Mouse (Mus musculus) limb, embryonic 13.5 days (tissue): ENCODE measurements at regions not wholly inside any gene's neighbourhood (a gene's known extent, or its start where the extent isn't known, plus 50 kb on each side); places are given as distances from the start of the nearest gene placed in this dataset.

Experiments used
- ATAC-seq: fragments of 200-750 bp; cut with Nextera tagmentation; 2 replicates; pipeline ENCODE4 v1.8.0; 2017; ENCODE audit warnings: low read depth, moderate number of reproducible peaks, moderate TSS enrichment; ENCODE audit not compliant: low FRiP score
- H3K27ac ChIP-seq: fragments of 300-500 bp; sonication (generic); 2 replicates; pipeline ENCODE4 v1.5.1; 2015; ENCODE audit warnings: inconsistent platforms, mild to moderate bottlenecking, moderate library complexity
- H3K27me3 ChIP-seq: fragments of 300-500 bp; sonication (generic); 2 replicates; pipeline ENCODE4 v1.6.1; 2015; ENCODE audit warnings: mild to moderate bottlenecking, inconsistent platforms
- H3K36me3 ChIP-seq: fragments of 300-500 bp; sonication (generic); 2 replicates; pipeline ENCODE4 v1.6.1; 2015; ENCODE audit warnings: inconsistent platforms, mild to moderate bottlenecking, moderate library complexity
- H3K4me1 ChIP-seq: fragments of 300-500 bp; sonication (generic); 2 replicates; pipeline ENCODE4 v1.6.1; 2015; ENCODE audit warnings: inconsistent platforms
- H3K4me2 ChIP-seq: fragments of 300-500 bp; sonication (generic); replicated peaks from 2 replicates; pipeline ENCODE4 v1.6.1; 2015; ENCODE audit warnings: inconsistent platforms, mild to moderate bottlenecking, moderate library complexity
- H3K4me3 ChIP-seq: fragments of 300-500 bp; sonication (generic); 2 replicates; pipeline ENCODE4 v1.5.1; 2015; ENCODE audit warnings: moderate library complexity, mild to moderate bottlenecking, inconsistent platforms
- H3K9ac ChIP-seq: fragments of 300-500 bp; sonication (generic); 2 replicates; pipeline ENCODE4 v1.6.1; 2015; ENCODE audit warnings: mild to moderate bottlenecking, inconsistent platforms
- H3K9me3 ChIP-seq: fragments of 300-500 bp; sonication (generic); 2 replicates; pipeline ENCODE4 v1.6.1; 2016; ENCODE audit warnings: inconsistent platforms
- WGBS: fragments of 180-500 bp; shearing (Covaris S2); methylation state at CpG from one replicate; pipeline ENCODE4 v1.1.7; 2015; 5-methylcytosine and 5-hydroxymethylcytosine counted together

- no peak overlapping the region for H3K27ac ChIP-seq
- H3K9ac ChIP-seq, result no peak overlapping the region
- 98% methylated on average over 1 of the region's 1 CpGs for WGBS
- no peak overlapping the region for H3K4me3 ChIP-seq
- peaks cover 33% of the 10 kb centered on the region for H3K4me1 ChIP-seq
- H3K36me3 ChIP-seq, result no peaks in the 10 kb centered on the region
- ATAC-seq, result no peak
- H3K27me3 ChIP-seq, result no peaks in the 10 kb centered on the region
- H3K4me2 ChIP-seq, result no peak overlapping the region
- H3K9me3 ChIP-seq, result no peaks in the 10 kb centered on the region
Measured at GRCm38 (mm10) chr15:67419733-67420132, 919.0 kb upstream of the Lrrc6 start.

DNA sequence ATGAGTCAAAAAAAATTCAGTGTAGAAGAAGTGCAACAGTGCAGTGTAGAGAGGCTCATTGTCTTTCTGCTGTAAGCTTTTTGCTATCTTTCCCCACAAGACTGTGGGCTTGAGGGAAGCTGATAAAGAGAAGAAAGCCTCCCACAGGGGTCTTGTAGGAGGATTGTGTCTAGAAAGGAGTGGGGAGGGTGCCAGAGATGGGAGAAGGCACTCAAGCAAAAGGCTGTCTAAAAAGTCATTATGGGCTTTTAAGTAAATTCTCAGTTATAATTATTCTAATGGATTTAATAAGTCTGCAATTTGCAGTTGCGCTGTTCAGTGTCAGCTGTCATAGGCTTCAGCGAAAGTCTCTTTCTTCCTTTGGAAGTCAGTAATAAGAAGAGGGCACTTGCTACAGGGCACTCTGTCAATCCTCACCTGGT, 917.0 kb upstream of the Lrrc6 start:
- WGBS, result 81% methylated on average over 2 of the region's 2 CpGs
- Histone ChIP-seq H3K4me1 (peaks cover 33% of the 10 kb centered on the region), H3K36me3 (no peaks in the 10 kb centered on the region), H3K4me3 (no peak overlapping the region), H3K9me3 (no peaks in the 10 kb centered on the region), H3K27ac (no peak overlapping the region), H3K4me2 (no peak overlapping the region), H3K9ac (no peak overlapping the region), H3K27me3 (no peaks in the 10 kb centered on the region)
- ATAC-seq, result no peak

DNA sequence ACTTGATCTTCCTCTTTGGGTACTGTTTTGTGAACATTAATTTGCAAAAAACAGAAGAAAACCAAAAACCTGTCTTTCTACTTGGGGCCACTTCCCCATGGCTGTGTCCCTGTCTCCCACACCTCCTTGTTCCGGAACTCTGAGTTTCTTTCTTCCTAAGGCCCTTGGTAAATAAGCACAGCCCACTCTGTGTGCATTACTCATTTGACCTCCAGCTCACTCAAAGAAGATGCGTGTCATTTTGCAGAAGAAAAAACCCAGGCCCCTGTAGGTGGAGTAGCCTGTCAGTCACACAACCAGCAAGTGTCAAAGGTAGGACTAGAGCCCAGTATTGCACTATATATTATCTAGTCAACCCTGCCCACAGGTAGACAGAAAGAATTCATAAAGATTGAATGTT, 915.1 kb upstream of the Lrrc6 start:
- peaks cover 15% of the 10 kb centered on the region for H3K4me1 ChIP-seq
- ATAC-seq, result no peak
- WGBS, result 77% methylated on average over 2 of the region's 2 CpGs
- no peaks in the 10 kb centered on the region for H3K27me3 ChIP-seq
- H3K4me2 ChIP-seq, result no peak overlapping the region
- H3K27ac ChIP-seq, result no peak overlapping the region
- no peaks in the 10 kb centered on the region for H3K9me3 ChIP-seq
- no peak overlapping the region for H3K4me3 ChIP-seq
- H3K36me3 ChIP-seq, result no peaks in the 10 kb centered on the region
- no peak overlapping the region for H3K9ac ChIP-seq

GRCm38 (mm10) chr15:67414371-67414930, 913.7 kb upstream of the Lrrc6 start:
- H3K27ac ChIP-seq, result no peak overlapping the region
- no peak overlapping the region for H3K4me2 ChIP-seq
- no peaks in the 10 kb centered on the region for H3K27me3 ChIP-seq
- no peak for ATAC-seq
- no peaks in the 10 kb centered on the region for H3K9me3 ChIP-seq
- WGBS, result 79% methylated on average over 3 of the region's 3 CpGs
- H3K4me1 ChIP-seq, result peaks cover 1% of the 10 kb centered on the region
- no peaks in the 10 kb centered on the region for H3K36me3 ChIP-seq
- no peak overlapping the region for H3K9ac ChIP-seq
- no peak overlapping the region for H3K4me3 ChIP-seq

DNA sequence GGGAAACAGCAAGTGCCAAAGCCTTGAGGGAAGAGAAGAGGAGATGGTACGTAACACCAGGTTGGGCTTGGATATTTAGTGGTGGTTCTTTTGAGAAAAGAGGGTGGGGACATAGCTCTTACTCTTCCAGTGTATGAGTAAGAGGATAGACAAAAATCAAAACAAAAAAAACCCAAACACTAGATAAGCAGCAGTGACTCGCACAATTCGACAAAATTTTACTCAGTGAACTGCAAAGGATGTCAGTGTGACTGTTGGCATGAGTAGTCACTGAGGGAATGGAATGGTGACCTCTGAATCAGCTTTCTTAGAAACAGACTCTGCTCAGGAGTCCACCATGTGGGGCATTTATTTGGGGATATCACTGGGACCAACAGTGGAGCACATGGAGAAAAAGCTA, 912.9 kb upstream of the Lrrc6 start:
- no peak overlapping the region for H3K27ac ChIP-seq
- H3K27me3 ChIP-seq, result no peaks in the 10 kb centered on the region
- H3K4me3 ChIP-seq, result no peak overlapping the region
- no peaks in the 10 kb centered on the region for H3K36me3 ChIP-seq
- ATAC-seq, result no peak
- WGBS, result 97% methylated on average over 3 of the region's 3 CpGs
- H3K9me3 ChIP-seq, result no peaks in the 10 kb centered on the region
- no peaks in the 10 kb centered on the region for H3K4me1 ChIP-seq
- no peak overlapping the region for H3K4me2 ChIP-seq
- no peak overlapping the region for H3K9ac ChIP-seq

DNA sequence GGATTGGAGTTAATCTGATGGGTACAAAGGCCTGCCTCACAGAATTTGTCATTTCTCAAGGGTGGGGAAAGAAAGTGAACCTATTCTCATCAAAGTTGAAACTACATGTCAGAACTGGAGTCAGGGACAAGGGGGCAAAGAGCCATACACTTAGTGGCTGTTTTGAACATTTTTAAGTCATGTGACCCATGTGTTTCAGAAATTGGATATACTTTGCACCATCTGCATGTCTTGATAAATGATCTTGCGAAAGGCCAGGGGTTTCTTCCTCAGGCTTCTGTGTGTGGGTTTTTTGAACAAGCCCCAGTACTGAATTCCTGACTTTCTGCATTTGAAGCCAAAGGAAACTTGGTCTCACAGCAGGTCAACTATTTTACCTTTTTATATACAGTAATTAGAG, 911.7 kb upstream of the Lrrc6 start:
- H3K27me3 ChIP-seq, result no peaks in the 10 kb centered on the region
- no peaks in the 10 kb centered on the region for H3K4me1 ChIP-seq
- no peaks in the 10 kb centered on the region for H3K36me3 ChIP-seq
- 83% methylated on average over 1 of the region's 1 CpGs for WGBS
- no peak overlapping the region for H3K27ac ChIP-seq
- H3K4me2 ChIP-seq, result no peak overlapping the region
- no peak for ATAC-seq
- H3K4me3 ChIP-seq, result no peak overlapping the region
- H3K9ac ChIP-seq, result no peak overlapping the region
- no peaks in the 10 kb centered on the region for H3K9me3 ChIP-seq

- Histone ChIP-seq H3K36me3 (no peaks in the 10 kb centered on the region), H3K27me3 (no peaks in the 10 kb centered on the region), H3K27ac (no peak overlapping the region), H3K9ac (no peak overlapping the region), H3K4me2 (no peak overlapping the region), H3K4me3 (no peak overlapping the region), H3K9me3 (no peaks in the 10 kb centered on the region), H3K4me1 (no peaks in the 10 kb centered on the region)
- 80% methylated on average over 2 of the region's 2 CpGs for WGBS
- ATAC-seq, result no peak
Measured at GRCm38 (mm10) chr15:67411657-67412056, 910.9 kb upstream of the Lrrc6 start.

DNA sequence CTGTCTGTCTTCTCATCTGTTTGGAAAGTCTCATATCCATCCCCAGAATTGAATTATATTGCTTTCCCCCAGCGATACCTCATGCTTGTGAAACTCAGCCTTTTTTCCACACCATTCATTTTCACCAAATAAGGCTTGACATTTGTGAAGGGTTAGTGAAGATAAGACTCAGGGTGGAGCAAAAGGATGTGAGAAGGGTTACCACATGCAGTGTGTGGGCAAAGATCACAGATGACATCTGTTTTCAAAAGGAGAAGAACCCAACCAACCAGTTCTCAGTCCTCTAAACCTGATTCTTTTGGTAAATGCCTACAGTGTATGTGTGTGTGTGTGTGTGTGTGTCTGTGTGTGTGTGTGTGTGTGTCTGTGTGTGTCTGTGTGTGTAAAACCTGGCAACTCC, 909.3 kb upstream of the Lrrc6 start:
- no peak overlapping the region for H3K4me3 ChIP-seq
- H3K9me3 ChIP-seq, result no peaks in the 10 kb centered on the region
- no peaks in the 10 kb centered on the region for H3K36me3 ChIP-seq
- peaks cover 6% of the 10 kb centered on the region; the same call in 1 of the 2 replicates for H3K4me1 ChIP-seq
- ATAC-seq, result no peak
- no peak overlapping the region for H3K9ac ChIP-seq
- no peak overlapping the region for H3K27ac ChIP-seq
- H3K4me2 ChIP-seq, result no peak overlapping the region
- whole genome bisulfite sequencing, result 76% methylated on average over 1 of the region's 1 CpGs
- no peaks in the 10 kb centered on the region for H3K27me3 ChIP-seq

GRCm38 (mm10) chr15:67408871-67409559, 908.3 kb upstream of the Lrrc6 start:
- Histone ChIP-seq H3K4me1 (peaks cover 6% of the 10 kb centered on the region; the same call in 1 of the 2 replicates), H3K36me3 (no peaks in the 10 kb centered on the region), H3K4me2 (no peak overlapping the region), H3K9ac (no peak overlapping the region), H3K27me3 (no peaks in the 10 kb centered on the region), H3K27ac (no peak overlapping the region), H3K9me3 (no peaks in the 10 kb centered on the region), H3K4me3 (no peak overlapping the region)
- WGBS, result 77% methylated on average over 9 of the region's 9 CpGs
- no peak for ATAC-seq

DNA sequence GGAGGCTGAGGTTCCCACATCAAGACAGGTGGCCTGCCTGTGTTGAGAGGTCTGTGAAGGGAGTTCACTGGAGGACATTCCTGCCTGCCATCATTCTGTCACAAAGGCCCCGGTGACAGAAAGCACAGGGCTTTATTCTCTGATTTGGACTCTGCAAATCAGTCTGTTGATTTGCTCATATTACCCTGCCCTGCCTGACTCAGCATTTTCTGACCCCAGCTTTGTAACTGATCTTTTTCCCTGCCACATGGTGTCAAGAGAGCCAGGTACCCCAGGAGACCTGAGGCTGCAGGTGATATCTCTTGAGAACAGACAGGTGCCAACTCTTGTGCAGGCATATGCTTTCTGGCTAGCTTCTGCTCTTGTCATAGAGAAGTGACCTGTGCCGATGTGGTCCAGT, 906.5 kb upstream of the Lrrc6 start:
- ATAC-seq, result no peak
- no peaks in the 10 kb centered on the region for H3K27me3 ChIP-seq

DNA sequence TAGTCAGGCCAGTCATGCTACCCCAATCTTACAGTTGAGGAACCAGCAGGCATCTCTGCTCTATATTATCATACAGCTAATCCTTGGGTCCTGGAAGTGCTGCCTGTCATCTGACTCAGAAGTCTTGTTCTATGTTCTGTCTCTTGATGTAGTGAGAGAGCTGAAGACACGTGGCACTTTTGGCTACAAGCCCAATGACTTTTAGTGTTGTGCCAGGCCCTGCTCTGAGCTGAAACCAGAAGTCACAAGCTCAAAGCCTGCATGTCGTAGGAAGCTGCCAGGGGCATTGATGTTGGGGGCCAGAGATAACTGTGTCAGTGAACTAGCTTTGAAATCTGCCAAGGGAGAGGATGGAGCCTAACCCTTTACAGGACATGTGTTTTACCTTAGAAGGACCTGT, 904.8 kb upstream of the Lrrc6 start:
- H3K27me3 ChIP-seq, result no peaks in the 10 kb centered on the region
- H3K9me3 ChIP-seq, result no peaks in the 10 kb centered on the region
- no peak overlapping the region for H3K4me3 ChIP-seq
- ATAC-seq, result no peak
- H3K4me1 ChIP-seq, result peaks cover 6% of the 10 kb centered on the region; the same call in 1 of the 2 replicates
- no peak overlapping the region for H3K9ac ChIP-seq
- H3K27ac ChIP-seq, result no peak overlapping the region
- no peak overlapping the region for H3K4me2 ChIP-seq
- 49% methylated on average over 2 of the region's 2 CpGs for WGBS
- no peaks in the 10 kb centered on the region for H3K36me3 ChIP-seq

More for the DNA sequence above, 906.5 kb upstream of the Lrrc6 start:
- Histone ChIP-seq H3K36me3 (no peaks in the 10 kb centered on the region), H3K27ac (no peak overlapping the region), H3K9ac (no peak overlapping the region), H3K4me2 (no peak overlapping the region), H3K4me1 (peaks cover 6% of the 10 kb centered on the region; the same call in 1 of the 2 replicates), H3K9me3 (no peaks in the 10 kb centered on the region), H3K4me3 (no peak overlapping the region)
- 85% methylated on average over 2 of the region's 2 CpGs for WGBS

- H3K27me3 ChIP-seq, result no peaks in the 10 kb centered on the region
- no peaks in the 10 kb centered on the region for H3K9me3 ChIP-seq
- WGBS, result 62% methylated on average over 2 of the region's 2 CpGs
- H3K4me3 ChIP-seq, result no peak overlapping the region
- ATAC-seq, result no peak
- H3K27ac ChIP-seq, result no peak overlapping the region
- no peak overlapping the region for H3K9ac ChIP-seq
- peaks cover 6% of the 10 kb centered on the region; the same call in 1 of the 2 replicates for H3K4me1 ChIP-seq
- no peaks in the 10 kb centered on the region for H3K36me3 ChIP-seq
- H3K4me2 ChIP-seq, result no peak overlapping the region
Measured at GRCm38 (mm10) chr15:67405011-67405410, 904.3 kb upstream of the Lrrc6 start.

GRCm38 (mm10) chr15:67402310-67402709, 901.6 kb upstream of the Lrrc6 start:
- no peaks in the 10 kb centered on the region for H3K27me3 ChIP-seq
- no peak overlapping the region for H3K4me2 ChIP-seq
- H3K9me3 ChIP-seq, result no peaks in the 10 kb centered on the region
- no peak overlapping the region for H3K4me3 ChIP-seq
- no peak overlapping the region for H3K27ac ChIP-seq
- H3K4me1 ChIP-seq, result peaks cover 6% of the 10 kb centered on the region; the same call in 1 of the 2 replicates
- H3K36me3 ChIP-seq, result no peaks in the 10 kb centered on the region
- ATAC-seq, result no peak
- no peak overlapping the region for H3K9ac ChIP-seq
